Mouse (Mus musculus) MEL-GATA-1-ER (cell line): Measurements from ENCODE around the gene Zdhhc20.
A peak's percentile ranks its signal among the peaks of the same experiment; 100 is the strongest.
"Not testable (repeated sequence)": the region's sequence is repeated elsewhere in the genome, so short reads cannot be mapped to it uniquely, and the experiment has no call there.

Experiments
- DNase-seq: peaks from one replicate; pipeline ENCODE4 v3.0.0-alpha.2; 2012; ENCODE audit warnings: low read depth; ENCODE audit errors: extremely low read depth

The Zdhhc20 gene

GRCm38 (mm10) chr14:57892961-57893360, 2.9 kb upstream of the Zdhhc20 start:
- DNase-seq = no peak

GRCm38 (mm10) chr14:57889541-57890010, 500 bp downstream of the Zdhhc20 start:
- no peak for DNase-seq

- DNase-seq = no peak
Measured at GRCm38 (mm10) chr14:57887171-57887570, 2.9 kb downstream of the Zdhhc20 start.

- DNase-seq = no peak
Measured at GRCm38 (mm10) chr14:57886032-57886431, 4.0 kb downstream of the Zdhhc20 start.

- no peak for DNase-seq
Measured at GRCm38 (mm10) chr14:57883341-57883740, 6.7 kb downstream of the Zdhhc20 start.

- DNase-seq = no peak
Measured at GRCm38 (mm10) chr14:57882720-57883119, 7.4 kb downstream of the Zdhhc20 start.

- DNase-seq = no peak
Measured at GRCm38 (mm10) chr14:57881793-57882192, 8.3 kb downstream of the Zdhhc20 start.

- DNase-seq = no peak
Measured at GRCm38 (mm10) chr14:57881074-57881473, 9.0 kb downstream of the Zdhhc20 start.

- DNase-seq = no peak
Measured at GRCm38 (mm10) chr14:57877921-57878320, 12.2 kb downstream of the Zdhhc20 start.

- no peak for DNase-seq
Measured at GRCm38 (mm10) chr14:57866676-57867276, 23.3 kb downstream of the Zdhhc20 start.

- DNase-seq = no peak
Measured at GRCm38 (mm10) chr14:57865256-57865655, 24.8 kb downstream of the Zdhhc20 start.

GRCm38 (mm10) chr14:57863129-57863528, 26.9 kb downstream of the Zdhhc20 start:
- no peak for DNase-seq

GRCm38 (mm10) chr14:57861987-57862412, 28.1 kb downstream of the Zdhhc20 start:
- peak; percentile 88 for DNase-seq

- DNase-seq = no peak
Measured at GRCm38 (mm10) chr14:57859520-57859919, 30.6 kb downstream of the Zdhhc20 start.

- DNase-seq = no peak
Measured at GRCm38 (mm10) chr14:57858601-57859000, 31.5 kb downstream of the Zdhhc20 start.

- not testable (repeated sequence) for DNase-seq
Measured at GRCm38 (mm10) chr14:57856037-57856436, 34.0 kb downstream of the Zdhhc20 start.

- no peak for DNase-seq
Measured at GRCm38 (mm10) chr14:57852961-57853360, 37.1 kb downstream of the Zdhhc20 start.

- DNase-seq = no peak
Measured at GRCm38 (mm10) chr14:57850330-57850729, 39.7 kb downstream of the Zdhhc20 start.

- no peak for DNase-seq
Measured at GRCm38 (mm10) chr14:57848646-57849045, 41.4 kb downstream of the Zdhhc20 start.

- not testable (repeated sequence) for DNase-seq
Measured at GRCm38 (mm10) chr14:57848061-57848460, 42.0 kb downstream of the Zdhhc20 start.

- DNase-seq = no peak
Measured at GRCm38 (mm10) chr14:57844535-57844934, 45.5 kb downstream of the Zdhhc20 start.

GRCm38 (mm10) chr14:57835157-57835556, 54.9 kb downstream of the Zdhhc20 start:
- DNase-seq = no peak

GRCm38 (mm10) chr14:57833526-57833925, 56.5 kb downstream of the Zdhhc20 start:
- DNase-seq = no peak
